Mouse (Mus musculus): ENCODE results near the gene Nutm1. TPM values are rescaled to one million over a fixed set of nuclear protein-coding genes. Genes with fewer than 3 reads are reported as not detected.

Gene Nutm1
- polyA plus RNA-seq, 1 experiment from 2014 or later = 0.02 TPM

GRCm38 (mm10) chr2:112273474-112273873, 14.4 kb upstream of the Nutm1 start:
- Histone ChIP-seq H3K36me3 (replicated peaks; ENCODE audit: insufficient read depth, low read length) (peaks cover 6% of the 10 kb centered on the region), H3K9ac (replicated peaks) (no peak overlapping the region), H3K4me3 (ENCODE audit: low read depth, low read length) (no peak overlapping the region), H3K27me3 (ENCODE audit: insufficient read depth, low read length) (no peaks in the 10 kb centered on the region), H3K27ac (ENCODE audit: low read depth) (no peak overlapping the region), H3K9me3 (ENCODE audit: low read length) (no peaks in the 10 kb centered on the region), H3K4me2 (ENCODE audit: low read depth, low read length) (no peak overlapping the region), H3K4me1 (ENCODE audit: insufficient read depth) (peaks cover 5% of the 10 kb centered on the region)
- DNase-seq (no peak), ATAC-seq (no peak)
- TF ChIP-seq EP300 (IDR thresholded peaks at IDR 0.05; ENCODE audit: low read depth) = no peak
- no peak for TF ChIP-seq CTCF (IDR thresholded peaks at IDR 0.05; ENCODE audit: low read depth)
- WGBS (ENCODE audit: insufficient replicate concordance) = 82% methylated on average over 6 of the region's 6 CpGs

DNA sequence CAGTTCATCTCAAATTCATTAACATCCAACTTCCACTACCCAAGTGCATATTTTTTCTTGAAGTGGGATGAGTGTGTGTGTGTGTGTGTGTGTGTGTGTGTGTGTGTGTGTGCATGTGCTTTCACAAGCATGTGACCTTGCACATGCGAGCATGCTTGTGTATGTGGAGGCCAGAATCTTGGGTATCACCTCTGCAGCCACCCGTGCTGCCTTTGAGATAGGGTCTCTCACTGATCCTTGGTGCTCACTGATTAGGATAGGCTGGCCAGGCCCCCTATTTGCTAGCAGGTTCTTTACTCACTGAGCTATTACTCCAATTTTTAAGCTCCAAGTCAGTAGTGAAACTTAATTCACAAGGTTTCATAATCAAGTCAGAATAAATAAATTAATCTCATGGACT, 13.8 kb upstream of the Nutm1 start:
- 40% methylated on average over 2 of the region's 2 CpGs for WGBS (ENCODE audit: insufficient replicate concordance)
- Histone ChIP-seq H3K4me1 (ENCODE audit: insufficient read depth) (peaks cover 5% of the 10 kb centered on the region), H3K9me3 (ENCODE audit: low read length) (no peaks in the 10 kb centered on the region), H3K9ac (replicated peaks) (no peak overlapping the region), H3K27ac (ENCODE audit: low read depth) (no peak overlapping the region), H3K4me2 (ENCODE audit: low read depth, low read length) (no peak overlapping the region), H3K27me3 (ENCODE audit: insufficient read depth, low read length) (no peaks in the 10 kb centered on the region), H3K4me3 (ENCODE audit: low read depth, low read length) (no peak overlapping the region), H3K36me3 (replicated peaks; ENCODE audit: insufficient read depth, low read length) (peaks cover 6% of the 10 kb centered on the region)
- ATAC-seq = 0 out of 2 replicates have a peak, but pooled peaks have one; percentile 12
- no peak for TF ChIP-seq EP300 (IDR thresholded peaks at IDR 0.05; ENCODE audit: low read depth)
- TF ChIP-seq CTCF (IDR thresholded peaks at IDR 0.05; ENCODE audit: low read depth) = no peak
- no peak for DNase-seq

- no peak for TF ChIP-seq EP300 (IDR thresholded peaks at IDR 0.05; ENCODE audit: low read depth)
- TF ChIP-seq CTCF (IDR thresholded peaks at IDR 0.05; ENCODE audit: low read depth) = no peak
- Histone ChIP-seq H3K4me1 (ENCODE audit: insufficient read depth) (peaks cover 14% of the 10 kb centered on the region), H3K27ac (ENCODE audit: low read depth) (no peak overlapping the region), H3K36me3 (replicated peaks; ENCODE audit: insufficient read depth, low read length) (peaks cover 6% of the 10 kb centered on the region), H3K4me3 (ENCODE audit: low read depth, low read length) (no peak overlapping the region), H3K27me3 (ENCODE audit: insufficient read depth, low read length) (no peaks in the 10 kb centered on the region), H3K9me3 (ENCODE audit: low read length) (no peaks in the 10 kb centered on the region), H3K9ac (replicated peaks) (no peak overlapping the region), H3K4me2 (ENCODE audit: low read depth, low read length) (peak overlapping the region; percentile 42)
- WGBS (ENCODE audit: insufficient replicate concordance) = 74% methylated on average over 2 of the region's 2 CpGs
- no peak for ATAC-seq
- no peak for DNase-seq
These were observed 10.9 kb upstream of the Nutm1 start for GRCm38 (mm10) chr2:112270011-112270410.

GRCm38 (mm10) chr2:112267547-112268269, 8.6 kb upstream of the Nutm1 start:
- no peak for TF ChIP-seq CTCF (IDR thresholded peaks at IDR 0.05; ENCODE audit: low read depth)
- 0 out of 2 replicates have a peak, but pooled peaks have one; percentile 24 for TF ChIP-seq EP300 (IDR thresholded peaks at IDR 0.05; ENCODE audit: low read depth)
- DNase-seq = no peak
- peak overlapping the region; percentile 87 for H3K4me3 ChIP-seq (ENCODE audit: low read depth, low read length)
- no peak for ATAC-seq
- peaks cover 4% of the 10 kb centered on the region for H3K36me3 ChIP-seq (replicated peaks; ENCODE audit: insufficient read depth, low read length)
- peak overlapping the region; percentile 94 for H3K9ac ChIP-seq (replicated peaks)
- H3K27me3 ChIP-seq (ENCODE audit: insufficient read depth, low read length) = no peaks in the 10 kb centered on the region
- H3K27ac ChIP-seq (ENCODE audit: low read depth) = peak overlapping the region; percentile 98
- peaks cover 24% of the 10 kb centered on the region for H3K4me1 ChIP-seq (ENCODE audit: insufficient read depth)
- H3K9me3 ChIP-seq (ENCODE audit: low read length) = no peaks in the 10 kb centered on the region
- 24% methylated on average over 8 of the region's 8 CpGs for WGBS (ENCODE audit: insufficient replicate concordance)
- H3K4me2 ChIP-seq (ENCODE audit: low read depth, low read length) = peak overlapping the region; percentile 92

DNA sequence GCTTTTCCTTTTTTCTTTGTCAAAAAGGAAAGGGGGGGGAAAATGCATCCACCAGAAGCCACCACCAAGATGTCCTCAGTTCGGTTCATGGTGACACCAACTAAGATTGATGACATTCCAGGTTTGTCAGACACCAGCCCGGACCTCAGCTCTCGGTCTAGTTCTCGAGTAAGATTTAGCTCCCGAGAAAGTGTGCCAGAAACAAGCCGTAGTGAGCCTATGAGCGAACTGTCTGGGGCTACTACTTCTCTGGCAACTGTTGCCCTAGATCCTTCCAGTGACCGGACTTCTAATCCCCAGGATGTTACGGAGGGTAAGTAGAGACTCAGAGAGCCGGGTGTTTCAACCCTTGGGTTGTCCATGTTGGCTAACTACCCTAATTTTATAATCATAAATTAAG, 7.7 kb upstream of the Nutm1 start:
- ATAC-seq (no peak), DNase-seq (no peak)
- peak overlapping the region; percentile 87 for H3K4me3 ChIP-seq (ENCODE audit: low read depth, low read length)
- no peaks in the 10 kb centered on the region for H3K27me3 ChIP-seq (ENCODE audit: insufficient read depth, low read length)
- TF ChIP-seq EP300 (IDR thresholded peaks at IDR 0.05; ENCODE audit: low read depth) = no peak
- TF ChIP-seq CTCF (IDR thresholded peaks at IDR 0.05; ENCODE audit: low read depth) = no peak
- peaks cover 26% of the 10 kb centered on the region for H3K4me1 ChIP-seq (ENCODE audit: insufficient read depth)
- H3K27ac ChIP-seq (ENCODE audit: low read depth) = peak overlapping the region; percentile 98
- peak overlapping the region; percentile 94 for H3K9ac ChIP-seq (replicated peaks)
- 21% methylated on average over 10 of the region's 10 CpGs for WGBS (ENCODE audit: insufficient replicate concordance)
- H3K4me2 ChIP-seq (ENCODE audit: low read depth, low read length) = peak overlapping the region; percentile 92
- peaks cover 4% of the 10 kb centered on the region for H3K36me3 ChIP-seq (replicated peaks; ENCODE audit: insufficient read depth, low read length)
- H3K9me3 ChIP-seq (ENCODE audit: low read length) = no peaks in the 10 kb centered on the region

DNA sequence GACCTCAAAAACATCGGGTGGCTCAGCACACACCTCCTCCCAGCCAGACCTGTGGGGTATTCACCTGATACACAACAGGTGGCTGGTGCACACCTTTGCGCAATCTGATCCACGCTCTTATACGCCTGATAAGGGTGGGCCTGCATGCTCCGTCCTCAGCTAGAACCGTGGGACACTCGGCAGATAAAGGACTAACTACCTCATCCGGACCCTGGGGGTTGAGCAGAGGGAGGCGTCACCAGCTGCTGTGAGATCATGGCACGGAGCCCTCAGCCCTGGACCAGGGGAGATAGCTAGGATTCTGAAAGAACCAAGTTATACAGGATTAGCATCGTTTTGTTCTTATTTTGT, 7.1 kb upstream of the Nutm1 start, which contains the start of gene Gm21985:
Gene Gm21985 (plus strand): TSS at position 73 of the 351 bp plus-strand sequence.
- WGBS (ENCODE audit: insufficient replicate concordance) = under 1% methylated on average over 11 of the region's 11 CpGs
- DNase-seq (peak; percentile 69), ATAC-seq (peak; percentile 44)
- Histone ChIP-seq H3K4me1 (ENCODE audit: insufficient read depth) (peaks cover 26% of the 10 kb centered on the region), H3K36me3 (replicated peaks; ENCODE audit: insufficient read depth, low read length) (peaks cover 1% of the 10 kb centered on the region; the same call in 1 of the 2 replicates), H3K9ac (replicated peaks) (peak within 1 kb of the TSS; percentile 94), H3K27ac (ENCODE audit: low read depth) (peak within 1 kb of the TSS; percentile 98), H3K4me2 (ENCODE audit: low read depth, low read length) (peak within 1 kb of the TSS; percentile 92), H3K4me3 (ENCODE audit: low read depth, low read length) (peak within 1 kb of the TSS; percentile 87), H3K27me3 (ENCODE audit: insufficient read depth, low read length) (no peaks in the 10 kb centered on the region), H3K9me3 (ENCODE audit: low read length) (no peaks in the 10 kb centered on the region)
- TF ChIP-seq CTCF (IDR thresholded peaks at IDR 0.05; ENCODE audit: low read depth) (no peak), EP300 (IDR thresholded peaks at IDR 0.05; ENCODE audit: low read depth) (no peak)
